Mouse (Mus musculus) erythroblast, embryonic 14.5 days (primary cell): ENCODE results near the gene Ppp1r16b. TPM values are rescaled to one million over a fixed set of nuclear protein-coding genes. Genes with fewer than 3 reads are reported as not detected.

Source experiments
- H3K27me3 ChIP-seq: 2 replicates; pipeline ENCODE4 v1.6.1; 2012; ENCODE audit warnings: inconsistent platforms; ENCODE audit not compliant: control insufficient read depth
- H3K36me3 ChIP-seq: 2 replicates; pipeline ENCODE4 v1.6.1; 2012; ENCODE audit warnings: mild to moderate bottlenecking, inconsistent platforms; ENCODE audit not compliant: control insufficient read depth
- H3K4me1 ChIP-seq: 2 replicates; pipeline ENCODE4 v1.6.1; 2012; ENCODE audit warnings: inconsistent platforms; ENCODE audit not compliant: control insufficient read depth
- H3K4me3 ChIP-seq: replicated peaks from 2 replicates; pipeline ENCODE3; 2012; ENCODE audit warnings: moderate library complexity, mild to moderate bottlenecking, inconsistent platforms
- H3K9me3 ChIP-seq: 2 replicates; pipeline ENCODE4 v1.6.1; 2012; ENCODE audit warnings: low read length, inconsistent platforms, mixed read lengths; ENCODE audit not compliant: control insufficient read depth
- GATA1 ChIP-seq: IDR thresholded peaks from 2 replicates; pipeline ENCODE4 v1.6.1; 2012; ENCODE audit warnings: low read length, inconsistent platforms, mixed read lengths
- TAL1 ChIP-seq: IDR thresholded peaks from 3 replicates; pipeline ENCODE4 v1.6.1; 2012; ENCODE audit warnings: low read length, inconsistent platforms, mixed read lengths
- polyA plus RNA-seq: library from polyadenylated mRNA; stranded (reverse); fragments of >175 nt; gene quantifications from 2 replicates; pipeline ENCODE4 v1.2.3, GENCODE M21; 2012

Ppp1r16b gene
- polyA plus RNA-seq, 1 experiment: 0.01 TPM

DNA sequence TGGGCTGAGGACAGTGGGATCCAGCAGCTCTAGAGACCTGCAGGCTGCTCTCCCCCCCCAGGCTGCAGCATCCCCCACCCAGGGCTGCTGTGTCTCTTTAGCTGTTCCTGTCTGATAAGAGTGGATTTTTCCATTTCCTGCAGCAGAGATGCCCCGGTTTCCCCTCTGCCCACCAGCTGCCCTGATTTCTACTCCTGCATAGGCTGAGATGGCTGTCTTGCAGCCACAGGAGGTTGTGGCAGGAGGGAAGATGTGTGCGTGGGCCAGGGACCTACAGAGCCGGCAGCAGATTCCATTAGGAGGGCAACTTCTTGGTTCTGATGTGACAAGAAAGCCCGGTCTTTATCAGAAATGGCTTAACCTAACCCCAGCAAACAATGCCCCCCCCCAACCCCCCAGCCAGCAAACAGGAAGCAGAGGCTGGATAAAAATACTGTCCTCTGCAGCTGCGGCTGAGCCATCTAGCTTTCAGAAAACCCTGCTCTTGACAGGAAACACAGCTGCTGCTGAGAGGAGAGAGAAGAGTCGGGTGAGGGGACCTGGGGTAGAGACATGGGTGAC lies 57.9 kb downstream of the Ppp1r16b start:
- Histone ChIP-seq H3K4me1 (no peaks in the 10 kb centered on the region), H3K27me3 (peaks cover 9% of the 10 kb centered on the region), H3K36me3 (no peaks in the 10 kb centered on the region), H3K9me3 (no peaks in the 10 kb centered on the region), H3K4me3 (no peak overlapping the region)
- TF ChIP-seq GATA1: no peak
- no peak for TF ChIP-seq TAL1

DNA sequence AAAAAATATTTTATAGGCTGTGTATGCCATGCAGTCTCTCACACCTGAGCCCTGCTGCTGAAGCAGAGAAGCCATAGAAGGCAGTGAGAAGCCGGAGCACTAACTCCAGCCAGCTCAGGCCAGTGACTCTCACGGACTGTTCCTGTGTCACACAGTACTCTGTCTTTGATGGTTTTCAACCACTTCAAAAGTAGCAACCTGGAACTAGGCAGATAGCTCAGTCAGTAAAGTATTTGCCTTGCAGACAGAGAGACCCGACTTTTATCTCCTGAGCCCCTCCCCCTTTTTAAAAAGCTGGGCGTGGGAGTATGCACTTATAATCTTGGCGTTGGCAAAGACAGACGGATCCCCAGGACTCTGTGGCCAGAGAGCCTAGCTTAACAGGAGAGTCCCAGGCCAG lies 58.6 kb downstream of the Ppp1r16b start:
- Histone ChIP-seq H3K27me3 (peaks cover 9% of the 10 kb centered on the region), H3K4me3 (no peak overlapping the region), H3K4me1 (no peaks in the 10 kb centered on the region), H3K36me3 (no peaks in the 10 kb centered on the region), H3K9me3 (no peaks in the 10 kb centered on the region)
- no peak for TF ChIP-seq TAL1
- no peak for TF ChIP-seq GATA1

DNA sequence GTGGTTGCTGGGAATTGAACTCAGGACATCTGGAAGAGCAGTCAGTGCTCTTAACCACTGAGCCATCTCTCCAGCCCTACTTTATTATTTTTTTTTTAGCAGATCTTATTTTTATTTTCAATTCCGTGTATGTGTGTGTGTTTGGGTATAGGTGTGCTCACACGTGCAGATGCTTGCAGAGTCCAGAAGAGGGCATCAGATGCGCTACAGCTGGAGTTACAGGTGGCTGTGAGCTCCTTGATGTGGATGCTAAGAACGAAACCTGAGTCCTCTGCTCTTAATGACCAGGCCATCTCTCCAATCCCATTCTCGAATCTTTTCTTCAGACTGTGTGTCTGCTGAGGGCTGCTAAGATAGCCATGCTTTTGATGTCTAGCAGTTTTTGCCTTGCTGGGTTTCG lies 61.1 kb downstream of the Ppp1r16b start:
- no peak for TF ChIP-seq GATA1
- TF ChIP-seq TAL1: no peak
- Histone ChIP-seq H3K4me3 (no peak overlapping the region), H3K36me3 (no peaks in the 10 kb centered on the region), H3K9me3 (no peaks in the 10 kb centered on the region), H3K27me3 (peaks cover 9% of the 10 kb centered on the region), H3K4me1 (no peaks in the 10 kb centered on the region)

GRCm38 (mm10) chr2:158728061-158728815 lies 63.0 kb downstream of the Ppp1r16b start:
- no peaks in the 10 kb centered on the region for H3K36me3 ChIP-seq
- no peaks in the 10 kb centered on the region for H3K4me1 ChIP-seq
- TF ChIP-seq TAL1 (no peak), GATA1 (no peak)
- H3K4me3 ChIP-seq: no peak overlapping the region
- peaks cover 3% of the 10 kb centered on the region for H3K27me3 ChIP-seq
- H3K9me3 ChIP-seq: no peaks in the 10 kb centered on the region

DNA sequence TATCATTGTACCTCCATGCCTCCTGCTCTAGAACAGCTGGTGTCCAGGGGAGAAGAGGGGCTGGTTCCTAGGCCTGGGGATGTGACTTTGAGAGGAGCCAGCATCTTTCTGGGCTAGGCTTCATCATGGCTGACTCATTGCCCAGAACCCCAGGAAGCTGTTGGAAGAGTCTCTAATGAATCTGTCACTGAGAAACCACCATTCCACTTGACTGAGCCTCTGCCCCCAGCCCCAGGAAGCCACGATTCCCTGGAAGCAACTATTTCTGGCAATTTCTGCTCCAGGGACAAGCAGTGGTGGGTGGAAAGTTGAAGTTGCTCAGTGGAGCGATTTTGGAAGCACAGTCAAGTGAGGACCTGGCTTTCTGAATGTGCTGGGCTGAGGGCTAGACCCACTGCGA lies 65.7 kb downstream of the Ppp1r16b start:
- H3K36me3 ChIP-seq: no peaks in the 10 kb centered on the region
- H3K4me3 ChIP-seq: no peak overlapping the region
- H3K9me3 ChIP-seq: no peaks in the 10 kb centered on the region
- no peak for TF ChIP-seq GATA1
- TF ChIP-seq TAL1: no peak
- no peaks in the 10 kb centered on the region for H3K4me1 ChIP-seq
- no peaks in the 10 kb centered on the region for H3K27me3 ChIP-seq

GRCm38 (mm10) chr2:158732521-158732920 lies 67.3 kb downstream of the Ppp1r16b start:
- no peak overlapping the region for H3K4me3 ChIP-seq
- TF ChIP-seq TAL1: no peak
- TF ChIP-seq GATA1: no peak
- H3K4me1 ChIP-seq: no peaks in the 10 kb centered on the region
- no peaks in the 10 kb centered on the region for H3K27me3 ChIP-seq
- H3K36me3 ChIP-seq: no peaks in the 10 kb centered on the region
- H3K9me3 ChIP-seq: no peaks in the 10 kb centered on the region

DNA sequence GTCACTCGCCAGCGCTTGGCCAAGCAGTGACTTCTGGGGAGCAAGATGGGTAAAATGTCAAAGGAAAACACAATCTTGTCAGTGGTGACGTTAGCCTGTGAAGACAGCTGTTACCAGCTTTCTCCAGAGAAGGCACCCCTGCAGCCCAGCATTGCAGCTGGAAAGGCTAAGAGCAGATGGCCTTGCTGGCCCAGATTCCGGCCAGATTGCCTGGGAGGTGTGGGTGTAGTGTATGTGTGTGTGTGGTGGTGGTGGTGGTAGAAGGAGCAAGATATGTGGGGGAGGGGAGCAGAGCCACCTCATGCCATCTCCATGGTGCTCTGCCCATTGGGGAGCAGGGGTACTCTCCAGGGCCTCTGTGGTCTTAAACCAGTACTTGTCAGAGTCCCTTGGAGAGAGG lies 67.9 kb downstream of the Ppp1r16b start:
- no peaks in the 10 kb centered on the region for H3K9me3 ChIP-seq
- no peak for TF ChIP-seq GATA1
- TF ChIP-seq TAL1: no peak
- H3K36me3 ChIP-seq: no peaks in the 10 kb centered on the region
- no peaks in the 10 kb centered on the region for H3K4me1 ChIP-seq
- H3K4me3 ChIP-seq: no peak overlapping the region
- no peaks in the 10 kb centered on the region for H3K27me3 ChIP-seq

DNA sequence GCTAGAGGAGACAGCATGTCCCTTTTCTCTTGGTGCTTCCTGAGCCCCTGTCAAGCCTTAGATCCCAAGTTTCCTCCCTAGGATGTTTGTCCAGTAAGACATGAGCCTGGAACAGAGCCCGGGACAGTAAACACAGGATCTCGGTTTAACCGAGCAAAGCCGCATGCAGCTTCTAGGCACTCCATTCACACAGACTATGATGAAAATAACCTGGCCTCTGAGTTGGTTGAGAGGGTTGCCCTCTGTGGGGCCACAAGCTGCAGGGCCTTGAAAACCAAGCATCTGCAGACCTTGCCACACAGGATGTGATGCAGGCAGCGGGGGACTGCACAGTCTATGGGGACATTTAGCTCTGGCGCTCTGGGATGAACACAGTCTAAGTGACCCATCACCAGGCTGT lies 68.7 kb downstream of the Ppp1r16b start:
- H3K27me3 ChIP-seq: no peaks in the 10 kb centered on the region
- H3K4me1 ChIP-seq: no peaks in the 10 kb centered on the region
- TF ChIP-seq TAL1: no peak
- TF ChIP-seq GATA1: no peak

GRCm38 (mm10) chr2:158734500-158735152 lies 69.4 kb downstream of the Ppp1r16b start:
- H3K4me3 ChIP-seq: no peak overlapping the region
- TF ChIP-seq TAL1 (no peak), GATA1 (no peak)
- H3K36me3 ChIP-seq: no peaks in the 10 kb centered on the region
- H3K9me3 ChIP-seq: no peaks in the 10 kb centered on the region
- H3K27me3 ChIP-seq: no peaks in the 10 kb centered on the region
- no peaks in the 10 kb centered on the region for H3K4me1 ChIP-seq

More for the DNA sequence above, 68.7 kb downstream of the Ppp1r16b start:
- Histone ChIP-seq H3K9me3 (no peaks in the 10 kb centered on the region), H3K36me3 (no peaks in the 10 kb centered on the region), H3K4me3 (no peak overlapping the region)
